Mouse (Mus musculus): ENCODE measurements around the gene Tenm2. TPM values are rescaled to one million over a fixed set of nuclear protein-coding genes. Genes with fewer than 3 reads are reported as not detected.
A peak's percentile ranks its signal among the peaks of the same experiment; 100 is the strongest.

The Tenm2 gene
- polyA plus RNA-seq, 1 experiment, result 0.02 TPM

DNA sequence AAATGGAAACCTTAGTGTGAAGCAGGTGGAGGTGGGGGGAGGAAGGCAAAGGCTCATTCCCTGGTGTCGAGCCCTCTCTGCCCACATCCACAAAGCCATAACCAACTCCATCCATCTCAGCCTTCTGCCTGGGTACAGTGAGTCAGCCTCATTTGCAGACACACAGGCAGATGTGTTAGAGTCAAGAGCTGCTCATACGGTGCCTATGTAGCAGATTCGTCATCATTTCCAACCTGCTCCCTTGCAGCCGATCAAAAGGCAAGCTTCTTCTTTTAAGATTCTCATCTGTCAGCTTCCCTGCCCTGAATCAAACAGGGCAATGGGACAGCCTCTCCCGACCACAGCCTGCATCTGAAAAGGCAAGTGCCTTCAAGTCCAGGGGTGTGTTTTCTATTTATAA is 979.0 kb downstream of the Tenm2 start:
- no peak for DNase-seq (ENCODE audit: low read depth, low spot score)
- 76% methylated on average over 5 of the region's 5 CpGs for WGBS

DNA sequence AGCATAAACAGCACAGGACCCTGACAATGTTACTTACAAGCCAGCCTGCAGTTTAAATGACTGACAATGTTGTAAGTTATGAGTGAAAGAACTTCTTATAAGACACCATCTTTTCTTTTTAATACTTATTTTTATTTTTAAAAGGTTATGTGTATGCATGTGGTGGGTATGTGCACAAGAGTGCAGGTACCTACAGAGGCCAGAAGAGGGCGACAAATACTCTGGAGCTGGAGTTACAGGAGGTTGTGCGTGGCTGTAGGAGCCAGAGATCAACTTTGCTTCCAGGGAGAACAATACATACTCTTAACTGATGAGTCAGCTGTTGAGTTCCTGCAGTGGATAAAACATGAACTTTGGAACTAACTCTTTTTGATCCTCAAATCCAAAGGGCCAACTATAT is 981.7 kb downstream of the Tenm2 start:
- no peak for DNase-seq (ENCODE audit: low read depth, low spot score)
- WGBS, result 81% methylated on average over 2 of the region's 2 CpGs

DNA sequence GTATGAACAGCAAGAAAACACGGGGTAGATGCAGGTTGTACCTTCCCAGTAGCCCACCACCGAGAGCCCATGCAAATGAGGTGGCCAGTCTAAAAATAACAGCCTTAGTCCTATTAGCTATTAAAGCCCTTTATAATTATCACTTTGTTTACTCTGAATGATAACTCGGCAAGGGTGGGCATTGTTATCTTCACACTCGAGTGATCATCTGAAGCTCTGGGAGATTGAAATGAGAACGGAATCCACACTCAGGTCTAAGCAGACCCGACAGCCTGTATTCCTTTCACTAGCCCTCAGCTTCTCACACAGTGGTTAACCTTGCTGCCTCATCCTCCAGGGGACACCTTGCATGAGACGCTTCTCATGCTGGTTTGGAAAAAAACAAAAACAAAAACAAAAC is 985.7 kb downstream of the Tenm2 start:
- WGBS, result 48% methylated on average over 7 of the region's 7 CpGs
- no peak for DNase-seq (ENCODE audit: low read depth, low spot score)

DNA sequence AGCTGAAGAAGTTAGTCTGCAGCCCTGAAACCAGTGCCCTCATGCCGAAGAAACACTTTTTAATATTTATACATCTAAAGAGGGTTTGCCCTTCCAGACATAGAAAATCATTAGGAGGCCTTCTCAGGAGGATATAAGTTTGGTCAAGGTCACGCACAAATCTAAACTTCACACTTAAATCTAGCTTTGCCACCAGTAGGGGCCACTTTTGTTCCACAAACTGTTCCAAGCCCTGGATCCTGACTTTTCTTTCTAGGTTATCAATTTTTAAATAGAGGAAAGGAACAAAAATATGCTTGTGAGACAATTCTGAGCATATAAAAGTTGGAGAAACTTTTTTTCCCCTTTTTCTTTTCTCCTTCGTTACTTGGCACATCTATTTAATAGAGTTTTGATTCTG is 989.6 kb downstream of the Tenm2 start:
- no peak for DNase-seq (ENCODE audit: low read depth, low spot score)
- WGBS, result 70% methylated on average over 3 of the region's 3 CpGs

DNA sequence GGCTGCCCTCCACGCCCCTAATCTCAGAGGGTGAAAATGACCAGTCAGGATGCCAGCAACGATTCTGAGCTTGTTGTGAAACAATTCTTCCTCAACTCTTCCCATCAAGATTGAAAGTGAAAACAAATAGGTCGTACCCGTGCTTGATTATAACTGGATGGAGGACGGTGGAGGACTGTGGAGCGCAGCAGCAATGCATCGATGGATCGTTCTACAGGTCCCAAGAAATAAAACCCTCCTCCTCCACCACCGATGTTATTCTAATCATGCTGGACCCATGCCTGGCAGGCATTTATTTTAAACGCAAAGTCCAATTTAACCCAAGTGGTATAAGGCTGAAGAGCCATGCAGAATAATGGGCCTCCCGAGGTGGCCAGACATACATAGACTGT is 991.3 kb downstream of the Tenm2 start:
- no peak for DNase-seq (ENCODE audit: low read depth, low spot score)
- WGBS, result 79% methylated on average over 11 of the region's 11 CpGs

DNA sequence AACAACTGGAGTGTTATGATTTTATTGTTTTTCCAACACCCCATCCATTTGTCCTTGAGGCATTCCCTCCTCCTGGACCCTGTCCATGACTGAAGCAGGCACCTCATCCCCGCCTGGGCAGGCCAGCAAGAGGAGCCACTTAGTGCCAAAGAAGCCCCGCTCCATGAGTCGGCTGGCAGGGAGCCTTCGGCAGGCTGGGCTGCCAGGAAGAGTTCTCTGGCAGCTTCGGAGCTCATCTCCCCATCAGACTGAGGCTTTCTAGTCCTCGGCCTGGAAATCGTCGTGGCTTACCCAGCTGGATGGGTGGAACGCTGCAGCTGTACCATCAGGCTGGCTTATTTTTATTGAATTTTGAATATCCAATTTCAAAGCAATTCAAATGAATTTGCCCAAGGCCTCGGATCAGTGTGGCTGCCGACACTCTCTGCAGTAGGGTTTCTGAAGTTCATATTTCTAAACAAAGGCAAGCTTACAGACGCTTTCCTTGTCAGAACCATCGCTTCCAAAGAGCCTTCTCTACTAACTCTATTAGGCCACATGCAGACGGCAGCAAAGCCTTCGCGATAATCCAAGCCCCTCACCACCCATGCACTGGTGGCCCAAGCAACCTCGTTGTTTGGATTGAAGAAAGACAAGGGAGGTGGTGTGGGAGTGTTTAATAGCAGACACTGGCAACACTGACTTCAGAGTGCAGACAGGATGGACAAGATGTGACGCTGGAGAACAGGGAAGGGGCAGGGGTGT is 991.8 kb downstream of the Tenm2 start:
- DNase-seq (ENCODE audit: low read depth, low spot score), result no peak
- 66% methylated on average over 18 of the region's 18 CpGs for WGBS

DNA sequence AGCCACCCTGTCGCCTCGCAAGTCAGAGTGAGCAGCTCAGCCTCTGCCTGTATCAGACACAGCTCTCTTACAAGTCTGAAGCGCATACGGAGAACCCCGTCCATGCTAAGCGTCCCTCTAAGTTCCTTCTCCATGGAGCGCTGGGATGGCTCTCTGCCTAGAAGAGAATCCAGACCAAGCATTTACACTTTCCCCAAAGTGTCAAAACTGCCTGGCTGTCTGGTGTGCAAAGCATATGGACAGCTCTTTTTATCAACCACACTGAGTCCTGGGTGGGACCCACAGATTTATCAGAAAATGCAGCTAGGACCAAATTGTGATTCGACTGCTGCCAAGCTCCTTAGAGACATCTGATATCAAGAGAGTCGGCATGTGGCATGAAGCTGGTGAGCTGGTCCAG is 996.9 kb downstream of the Tenm2 start:
- no peak for DNase-seq (ENCODE audit: low read depth, low spot score)
- 84% methylated on average over 9 of the region's 9 CpGs for WGBS

DNA sequence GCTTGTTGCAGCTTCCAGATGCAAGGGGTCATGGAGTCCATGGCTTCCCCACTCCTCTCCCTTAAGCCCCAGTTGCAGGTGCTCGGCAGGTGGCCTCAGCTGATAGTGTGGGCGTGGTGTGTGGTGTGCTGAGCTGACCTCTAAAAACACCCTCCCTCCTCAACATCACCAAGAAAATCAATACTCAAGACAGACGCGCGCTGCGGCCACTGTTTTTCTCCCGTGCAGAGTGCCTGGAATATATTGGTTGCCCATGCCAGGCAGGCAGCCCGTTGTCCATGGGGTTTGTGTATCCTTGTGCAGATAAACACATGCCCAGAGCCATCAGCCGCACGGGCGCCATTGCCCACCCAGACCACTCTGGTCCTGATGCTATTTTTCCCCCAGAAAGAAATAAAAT is 1007.1 kb downstream of the Tenm2 start:
- DNase-seq (ENCODE audit: low read depth, low spot score), result no peak
- WGBS, result 58% methylated on average over 11 of the region's 11 CpGs

DNA sequence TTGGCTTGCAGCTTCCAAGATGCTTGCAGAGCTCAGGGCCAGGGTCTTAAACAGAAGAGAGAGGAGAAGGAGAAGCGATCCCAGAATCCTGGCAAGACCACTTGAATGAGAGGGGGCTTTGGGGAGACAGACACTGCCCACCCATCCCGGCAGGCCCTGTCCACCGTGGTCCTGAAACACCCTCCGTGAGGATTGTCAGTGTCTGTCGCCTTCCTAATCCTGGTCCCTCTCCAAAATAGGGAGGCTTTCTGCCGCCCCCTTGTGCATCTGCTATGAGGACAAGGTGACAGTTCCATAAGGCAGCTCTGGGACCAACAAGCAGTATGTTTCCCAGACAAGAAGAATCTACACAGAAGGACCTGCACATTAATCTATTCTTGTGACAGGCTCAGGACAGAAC is 1007.6 kb downstream of the Tenm2 start:
- 82% methylated on average over 6 of the region's 6 CpGs for WGBS
- no peak for DNase-seq (ENCODE audit: low read depth, low spot score)

DNA sequence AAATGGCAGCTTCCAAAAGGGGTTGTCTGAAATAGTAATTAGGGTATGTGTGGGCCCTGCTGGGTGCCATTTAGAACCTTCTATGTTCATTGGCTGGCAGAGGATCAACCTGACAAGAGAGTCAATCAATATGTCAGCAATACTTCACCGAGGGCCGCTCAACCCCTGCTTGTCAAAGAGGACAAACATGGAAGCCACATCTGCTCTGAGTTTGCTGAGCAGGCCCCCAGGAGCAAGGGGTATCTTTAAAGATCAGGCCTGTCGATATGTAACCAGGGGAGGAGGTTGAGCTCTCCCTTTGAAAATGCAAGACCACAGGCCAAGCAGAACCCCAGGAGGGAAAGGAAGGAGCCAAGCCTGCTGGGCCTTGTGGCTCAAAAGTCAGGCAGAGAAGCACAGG is 1009.7 kb downstream of the Tenm2 start:
- 79% methylated on average over 3 of the region's 3 CpGs for WGBS
- no peak for DNase-seq (ENCODE audit: low read depth, low spot score)

DNA sequence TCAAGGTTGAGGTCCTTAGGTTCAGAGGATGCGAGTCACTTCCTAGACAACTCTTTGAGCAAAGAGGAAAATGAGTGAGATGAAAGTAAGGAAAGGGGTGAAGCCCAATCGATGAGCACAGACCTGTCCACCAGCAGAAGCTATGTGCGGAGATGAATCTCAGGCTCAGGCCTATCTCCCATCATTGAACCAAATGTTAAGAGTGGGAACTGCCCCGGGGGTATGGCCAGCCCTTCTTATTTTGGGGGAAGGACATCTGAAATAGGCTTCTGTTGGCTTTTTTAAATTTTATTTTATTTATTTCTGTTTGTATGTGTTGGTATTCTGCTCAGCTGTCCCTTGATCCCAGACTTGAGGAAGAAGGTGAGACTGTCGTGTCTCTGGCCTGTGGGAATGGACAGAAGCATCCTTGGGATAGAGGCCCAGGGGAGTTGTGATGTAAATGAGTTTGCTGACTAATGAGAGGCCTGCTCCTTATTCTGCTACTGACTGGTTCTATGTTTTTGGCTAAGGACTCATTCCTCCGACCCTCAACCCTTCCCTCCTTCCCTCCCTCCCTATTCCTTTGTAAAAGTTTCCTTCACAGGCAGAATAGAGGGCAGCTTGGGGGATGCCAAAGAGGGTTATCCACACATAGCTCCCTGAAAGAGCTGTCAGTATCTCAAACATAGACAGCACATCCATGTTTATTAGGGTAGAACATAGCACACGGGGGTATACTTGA is 1011.9 kb downstream of the Tenm2 start:
- WGBS, result 80% methylated on average over 7 of the region's 7 CpGs
- no peak for DNase-seq (ENCODE audit: low read depth, low spot score)

DNA sequence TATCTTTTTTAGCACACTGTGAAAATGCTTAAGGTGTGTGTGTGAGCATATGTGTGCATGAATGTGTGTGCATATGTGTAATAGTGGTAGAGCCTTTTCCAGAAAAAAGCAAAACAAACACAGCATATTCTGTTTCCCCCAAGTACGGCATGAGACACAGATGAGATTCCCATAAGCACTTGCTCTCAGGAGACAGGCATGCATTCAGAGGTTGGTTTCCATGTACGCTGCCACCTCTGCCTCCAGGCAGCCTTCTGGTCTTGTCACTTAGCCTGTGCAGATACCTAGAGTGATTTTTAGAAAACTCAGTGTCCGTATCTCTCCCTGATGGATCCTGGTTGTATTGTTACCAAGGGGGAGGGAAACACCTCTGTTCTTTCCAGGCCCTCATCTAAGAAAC is 1013.7 kb downstream of the Tenm2 start:
- no peak for DNase-seq (ENCODE audit: low read depth, low spot score)
- WGBS, result 91% methylated on average over 3 of the region's 3 CpGs

DNA sequence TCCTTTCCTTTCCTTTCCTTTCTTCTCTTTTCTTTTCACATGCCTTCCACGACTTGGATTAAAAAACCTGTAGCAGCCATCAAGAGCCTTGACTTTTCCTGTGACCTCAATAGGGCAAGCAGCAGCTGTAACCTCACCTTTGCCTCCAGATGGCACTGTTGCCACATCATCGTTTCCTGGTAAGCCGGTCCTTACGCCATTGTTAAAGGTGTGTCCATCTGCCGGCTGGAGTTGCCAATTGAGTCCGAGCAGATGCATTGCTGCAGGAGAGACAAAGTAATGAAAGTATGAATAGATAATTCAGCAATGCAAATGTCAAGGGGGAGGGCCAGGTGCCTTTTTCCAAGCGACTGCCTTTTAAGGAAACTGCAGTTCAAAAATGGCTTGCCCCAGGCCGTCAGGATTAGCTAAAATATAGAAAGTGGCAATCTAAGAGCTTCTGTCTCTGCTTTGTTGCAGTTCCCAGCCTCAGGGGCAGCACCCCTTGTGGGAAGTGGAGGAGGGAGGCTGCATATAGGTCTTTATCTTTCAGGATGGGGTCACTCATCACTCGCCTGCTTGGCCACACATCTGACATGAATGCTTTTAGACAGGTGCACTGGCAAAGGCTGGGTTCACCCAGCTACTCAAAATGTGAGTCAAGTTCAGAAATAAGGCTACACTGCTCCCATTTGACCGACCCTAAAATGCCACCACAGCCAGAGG is 1014.3 kb downstream of the Tenm2 start:
- 16% methylated on average over 10 of the region's 10 CpGs for WGBS
- peak; percentile 61 for DNase-seq (ENCODE audit: low read depth, low spot score)

DNA sequence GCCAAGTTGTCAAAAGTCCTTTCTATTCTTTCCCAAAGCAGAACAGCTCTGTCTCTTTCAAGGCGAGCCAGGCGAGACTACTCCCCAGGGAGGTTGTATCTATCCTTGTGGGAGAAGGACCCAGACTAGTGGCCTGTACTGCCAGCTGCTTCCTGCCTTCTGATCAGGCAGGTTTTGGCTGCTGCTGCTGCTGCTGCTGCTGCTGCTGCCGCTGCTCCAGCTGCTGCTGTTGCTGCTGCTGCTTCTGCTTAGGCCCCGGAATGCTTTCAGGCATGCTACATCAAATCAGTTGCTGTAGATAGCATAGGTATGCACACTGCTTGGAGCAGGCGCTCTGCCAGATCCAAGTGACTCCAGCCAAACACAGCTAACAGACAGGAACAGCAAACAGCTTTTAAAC is 1015.1 kb downstream of the Tenm2 start:
- 28% methylated on average over 5 of the region's 5 CpGs for WGBS

DNA sequence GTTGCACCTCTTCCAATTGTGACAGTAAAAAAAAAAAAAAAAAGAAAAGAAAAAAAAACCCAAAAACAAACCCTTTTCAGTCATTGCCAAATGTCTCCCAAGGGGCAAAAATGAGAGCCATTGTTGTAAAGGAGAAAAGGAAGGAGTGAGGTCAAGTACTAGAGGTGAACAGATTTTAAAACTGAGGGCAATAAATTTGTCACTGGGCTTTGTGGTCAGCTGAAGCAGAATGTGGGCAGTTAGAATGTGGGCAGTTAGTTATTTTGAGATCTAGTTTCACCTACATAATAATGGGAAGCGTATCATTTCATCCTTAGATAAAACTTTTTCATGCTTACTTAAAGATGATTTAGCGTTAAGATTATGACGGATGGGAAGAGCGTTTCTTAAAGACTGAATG is 1016.2 kb downstream of the Tenm2 start:
- WGBS, result 89% methylated on average over 4 of the region's 4 CpGs
- DNase-seq (ENCODE audit: low read depth, low spot score), result no peak

More for the DNA sequence above, 1015.1 kb downstream of the Tenm2 start:
- DNase-seq (ENCODE audit: low read depth, low spot score), result no peak

DNA sequence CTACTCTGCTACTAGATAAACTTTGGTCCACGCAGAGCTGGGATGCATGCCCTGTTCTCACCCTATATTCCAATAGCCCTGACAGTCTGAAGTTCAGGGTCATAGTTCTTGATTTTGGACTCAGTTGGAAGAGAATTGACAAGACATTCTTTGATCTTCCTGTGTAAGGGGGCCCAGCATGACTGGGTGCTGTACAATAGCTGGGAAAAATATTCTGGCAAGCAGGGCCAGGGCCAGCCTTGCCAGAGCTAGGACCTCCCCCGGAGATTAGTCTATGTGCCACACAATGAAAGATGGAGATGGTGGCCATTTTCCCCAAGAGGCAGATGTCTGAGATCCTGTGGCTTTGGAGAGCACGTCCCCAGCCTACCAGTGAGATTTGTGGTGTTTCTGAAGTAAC is 1021.2 kb downstream of the Tenm2 start:
- 76% methylated on average over 3 of the region's 3 CpGs for WGBS
- DNase-seq (ENCODE audit: low read depth, low spot score), result no peak

DNA sequence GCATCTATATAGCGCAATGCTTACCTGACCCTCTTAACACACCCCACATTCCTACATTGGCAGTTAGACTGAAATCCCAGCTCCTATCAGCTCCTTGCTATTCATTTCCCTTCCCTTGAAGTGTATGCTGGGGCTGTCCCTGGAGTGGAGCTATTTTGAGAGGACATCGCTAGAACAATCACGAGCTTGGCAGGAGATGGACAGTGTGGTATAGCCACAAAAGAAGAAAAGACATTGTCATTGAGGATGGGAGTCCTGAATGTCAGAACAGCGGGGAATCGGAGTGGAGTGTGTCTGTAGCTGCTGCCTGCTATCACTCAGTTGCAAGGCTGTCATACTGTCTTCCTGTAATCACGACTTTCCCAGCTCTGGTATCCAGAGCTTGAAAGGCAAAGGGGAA is 1031.4 kb downstream of the Tenm2 start:
- WGBS, result 77% methylated on average over 6 of the region's 6 CpGs
- DNase-seq (ENCODE audit: low read depth, low spot score), result no peak

DNA sequence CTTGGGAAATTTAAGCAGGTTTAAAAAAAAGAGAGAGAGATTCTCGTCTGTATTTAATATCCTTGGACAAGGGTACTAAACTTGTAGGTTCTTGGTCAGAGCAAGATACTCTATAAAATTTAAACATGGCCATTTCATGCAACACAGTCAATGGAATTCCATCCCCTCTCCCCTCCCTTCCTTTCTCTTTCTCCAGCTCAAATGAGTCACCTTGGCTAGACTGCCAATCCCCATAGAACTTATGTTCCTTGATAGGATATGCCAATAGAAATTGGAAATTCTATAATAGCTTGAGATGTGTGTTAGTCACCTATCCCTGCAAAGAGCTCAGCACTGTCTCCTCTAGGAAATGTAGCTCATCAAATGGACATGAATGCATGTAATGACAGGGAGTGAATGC is 1031.9 kb downstream of the Tenm2 start:
- DNase-seq (ENCODE audit: low read depth, low spot score), result no peak
- WGBS, result 51% methylated on average over 1 of the region's 1 CpGs

DNA sequence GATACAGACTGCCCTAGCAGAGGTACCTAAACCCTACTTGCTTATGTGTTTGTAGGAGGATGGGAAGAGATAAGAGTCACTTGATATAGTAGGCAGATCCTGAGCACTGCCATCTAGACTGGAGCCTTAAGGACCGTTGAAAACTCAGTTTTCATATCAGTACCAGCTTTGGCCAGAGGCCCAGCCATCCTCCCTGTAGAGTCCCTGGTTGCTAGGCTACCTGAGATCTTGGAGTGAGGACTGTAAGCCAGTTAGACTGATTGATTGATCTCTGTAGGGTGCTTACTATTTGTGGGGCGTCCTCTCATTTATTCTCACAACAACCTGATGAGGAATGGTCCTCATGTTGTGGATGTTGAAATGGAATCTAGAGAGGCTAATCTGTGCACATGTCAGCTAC is 1041.4 kb downstream of the Tenm2 start:
- no peak for DNase-seq (ENCODE audit: low read depth, low spot score)
- 70% methylated on average over 2 of the region's 2 CpGs for whole genome bisulfite sequencing

DNA sequence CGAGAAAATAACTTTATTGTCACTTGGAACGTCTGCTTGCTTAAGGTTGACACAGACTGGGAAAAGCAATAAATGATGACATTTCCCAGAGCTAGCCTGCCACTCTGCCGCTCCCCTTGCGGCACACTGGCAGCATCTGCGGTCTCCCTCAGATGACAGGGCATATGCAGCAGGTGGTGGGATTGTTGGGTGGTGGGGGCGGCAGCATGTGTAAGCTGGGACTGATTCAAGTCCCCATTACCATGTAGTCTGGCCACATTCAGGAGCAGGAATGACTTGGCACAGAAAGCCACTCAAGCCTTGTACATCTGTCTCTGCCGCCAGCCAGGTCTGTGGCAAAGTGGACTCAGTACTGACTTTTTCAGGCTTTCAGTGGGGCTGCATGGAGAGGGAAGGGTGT is 1059.7 kb downstream of the Tenm2 start:
- WGBS, result 31% methylated on average over 7 of the region's 7 CpGs
- no peak for DNase-seq (ENCODE audit: low read depth, low spot score)

Measured in large intestine, adult 2 months (tissue).